17 mouse cellular contexts compared by ENCODE assay signal in the genomic region with DNA sequence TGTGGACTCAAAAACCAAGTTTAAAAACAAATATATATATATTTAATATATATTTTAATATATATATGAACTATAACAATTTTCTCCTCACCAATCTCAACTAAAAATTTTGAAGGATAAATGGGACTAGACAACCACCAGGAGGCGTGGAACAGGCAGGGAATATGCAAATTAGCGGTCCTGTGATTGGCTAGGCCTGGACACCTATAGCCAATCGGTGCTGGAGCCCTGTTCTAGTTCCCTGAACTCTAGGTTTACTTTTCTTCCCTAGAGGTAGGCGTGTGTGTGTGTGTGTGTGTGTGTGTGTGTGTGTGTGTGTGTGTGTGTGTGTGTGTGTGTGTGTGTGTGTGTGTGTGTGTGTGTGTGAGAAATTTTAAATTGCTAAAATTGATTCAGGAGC.
A peak's percentile ranks its signal among the peaks of the same experiment; 100 is the strongest.
DNase-seq lines count a peak whose midpoint lies in the region; ATAC-seq lines count a peak whose summit lies in the region.
"Had no signal": no experiment of that assay in that cellular context is flagged by ENCODE, and none has a peak within 500 bp of the region (broad histone marks: within the 10 kb centered on the region; RNA-seq: fewer than 3 reads in every experiment).

No protein-coding gene starts in this region.

- H3K4me3 ChIP-seq in liver, embryonic 12.5 days, result no peak overlapping the region
- H3K4me3 ChIP-seq in forebrain, embryonic 14.5 days (ENCODE audit: low read depth, low read length), result no peak overlapping the region
- H3K4me3 ChIP-seq: forebrain, embryonic 13.5 days; heart, embryonic 13.5 days; hindbrain, embryonic 13.5 days; limb, embryonic 12.5 days; neural tube, embryonic 15.5 days had no signal

- H3K27me3 ChIP-seq in liver, embryonic 12.5 days (replicated peaks), result no peaks in the 10 kb centered on the region
- H3K27me3 ChIP-seq in forebrain, embryonic 14.5 days (replicated peaks; ENCODE audit: control insufficient read depth, insufficient read depth, low read length), result no peaks in the 10 kb centered on the region
- H3K27me3 ChIP-seq: forebrain, embryonic 13.5 days; heart, embryonic 13.5 days; hindbrain, embryonic 13.5 days; limb, embryonic 12.5 days; neural tube, embryonic 15.5 days had no signal

- no peaks in the 10 kb centered on the region for H3K4me1 ChIP-seq in liver, embryonic 12.5 days
- H3K4me1 ChIP-seq in forebrain, embryonic 14.5 days (ENCODE audit: control insufficient read depth, insufficient read depth, low read length), result no peaks in the 10 kb centered on the region
- H3K4me1 ChIP-seq: forebrain, embryonic 13.5 days; heart, embryonic 13.5 days had no signal

- no peak overlapping the region for H3K27ac ChIP-seq in liver, embryonic 12.5 days
- H3K27ac ChIP-seq in forebrain, embryonic 14.5 days (ENCODE audit: low read depth, low read length), result no peak overlapping the region
- H3K27ac ChIP-seq: forebrain, embryonic 13.5 days; heart, embryonic 13.5 days; hindbrain, embryonic 13.5 days; limb, embryonic 12.5 days; neural tube, embryonic 15.5 days had no signal

- no peak overlapping the region for H3K9ac ChIP-seq in liver, embryonic 12.5 days
- H3K9ac ChIP-seq in forebrain, embryonic 14.5 days (ENCODE audit: low read length), result no peak overlapping the region
- H3K9ac ChIP-seq: forebrain, embryonic 13.5 days; heart, embryonic 13.5 days; hindbrain, embryonic 13.5 days; limb, embryonic 12.5 days; neural tube, embryonic 15.5 days had no signal

- 39% methylated on average over 3 of the region's 4 CpGs for WGBS in liver, embryonic 12.5 days (ENCODE audit: insufficient replicate concordance)
- 57% methylated on average over 4 of the region's 4 CpGs for WGBS in forebrain, embryonic 14.5 days

- DNase-seq in adrenal gland, postnatal 14 days, result peak; percentile 41
- DNase-seq in adrenal gland, postnatal 4 days (ENCODE audit: low spot score in 2 of 2), result no peak
- peak; percentile 13 for DNase-seq in lung, postnatal 10 days
- DNase-seq in lung, adult 18-20 months, result no peak
- DNase-seq in gastrocnemius, adult 8-10 months (ENCODE audit: low spot score in 2 of 2), result no peak
- DNase-seq in forebrain, embryonic 14.5 days (ENCODE audit: low spot score), result no peak
- no peak for DNase-seq in ovary, adult 18-20 months (ENCODE audit: low spot score)
- DNase-seq: adrenal gland, adult 8-10 months; cerebellum, postnatal 10 days; gastrocnemius, postnatal 25 days; kidney, adult 18-20 months had no signal

- H3K4me2 ChIP-seq in liver, embryonic 12.5 days, result no peak overlapping the region
- H3K4me2 ChIP-seq in forebrain, embryonic 14.5 days (ENCODE audit: low read length), result no peak overlapping the region
- H3K4me2 ChIP-seq: forebrain, embryonic 13.5 days; heart, embryonic 13.5 days; hindbrain, embryonic 13.5 days; limb, embryonic 12.5 days; neural tube, embryonic 15.5 days had no signal

- peak; percentile 68; the same call in 1 of the 2 replicates for ATAC-seq in liver, embryonic 12.5 days
- no peak for ATAC-seq in forebrain, embryonic 14.5 days
- ATAC-seq: forebrain, embryonic 13.5 days had no signal

- no peaks in the 10 kb centered on the region for H3K36me3 ChIP-seq in liver, embryonic 12.5 days
- H3K36me3 ChIP-seq in forebrain, embryonic 14.5 days (ENCODE audit: control insufficient read depth, insufficient read depth, low read length), result peaks cover 11% of the 10 kb centered on the region; the same call in 1 of the 2 replicates
- H3K36me3 ChIP-seq: heart, embryonic 13.5 days; limb, embryonic 12.5 days had no signal

- H3K9me3 ChIP-seq in liver, embryonic 12.5 days (replicated peaks), result no peaks in the 10 kb centered on the region
- no peaks in the 10 kb centered on the region for H3K9me3 ChIP-seq in forebrain, embryonic 14.5 days (replicated peaks; ENCODE audit: control insufficient read depth, low read length)
- H3K9me3 ChIP-seq: forebrain, embryonic 13.5 days; hindbrain, embryonic 13.5 days had no signal

Comparison
In these comparisons a context has a peak if more than half of its experiments do, and no peak if none do; other contexts are left out.
1. DNase-seq: peak in adrenal gland, postnatal 14 days (single experiment) and lung, postnatal 10 days (single experiment); none in adrenal gland, postnatal 4 days (0 of 2), lung, adult 18-20 months (0 of 2), gastrocnemius, adult 8-10 months (0 of 2), forebrain, embryonic 14.5 days (single experiment) and ovary, adult 18-20 months (single experiment).